Mouse (Mus musculus) heart, adult 2 months (tissue): ENCODE measurements at regions not wholly inside any gene's neighbourhood (a gene's known extent, or its start where the extent isn't known, plus 50 kb on each side); places are given as distances from the start of the nearest gene placed in this dataset.

Experiments
- CTCF ChIP-seq: fragments of 200-600 bp; IDR thresholded peaks from 2 replicates; pipeline ENCODE4 v1.8.1; 2022; ENCODE audit warnings: antibody characterized with exemption, mild to moderate bottlenecking, moderate library complexity
- EP300 ChIP-seq: fragments of 200-500 bp; IDR thresholded peaks from 2 replicates; pipeline ENCODE4 v1.6.1; 2011; ENCODE audit warnings: low read depth, low read length, control low read depth; ENCODE audit not compliant: insufficient read depth
- POLR2A ChIP-seq: fragments of 200-500 bp; IDR thresholded peaks from 2 replicates; pipeline ENCODE4 v1.6.1; 2011; ENCODE audit warnings: mild to moderate bottlenecking, low read depth, low read length, control low read depth; ENCODE audit not compliant: insufficient read depth

- TF ChIP-seq CTCF (no peak), POLR2A (no peak), EP300 (no peak)
These were observed 100.0 kb downstream of the 4930544G11Rik start for GRCm38 (mm10) chr6:66052386-66052785.
